Mouse (Mus musculus): ENCODE measurements around the gene Lrrc8c.

The Lrrc8c gene

DNA sequence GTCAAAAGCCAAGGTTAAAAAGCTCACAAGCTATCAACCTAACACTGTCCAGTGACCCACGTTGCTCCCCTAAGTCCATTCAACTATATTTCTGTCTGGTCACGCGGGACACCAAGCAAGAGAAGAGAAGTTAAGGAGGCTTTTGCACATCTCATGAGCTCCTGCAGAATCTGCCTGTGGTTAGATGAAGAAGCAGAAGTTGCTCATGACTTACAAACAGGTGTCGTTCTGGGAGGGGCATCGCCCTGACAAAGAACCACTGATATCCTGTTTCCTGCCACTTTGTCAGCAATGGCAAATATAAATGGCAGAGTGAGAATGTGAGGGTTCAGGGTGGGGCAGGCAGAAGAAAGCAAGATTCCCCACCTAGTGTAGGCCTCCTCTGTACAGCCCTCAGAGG, 123.3 kb downstream of the Lrrc8c start:
- DNase-seq: no peak

DNA sequence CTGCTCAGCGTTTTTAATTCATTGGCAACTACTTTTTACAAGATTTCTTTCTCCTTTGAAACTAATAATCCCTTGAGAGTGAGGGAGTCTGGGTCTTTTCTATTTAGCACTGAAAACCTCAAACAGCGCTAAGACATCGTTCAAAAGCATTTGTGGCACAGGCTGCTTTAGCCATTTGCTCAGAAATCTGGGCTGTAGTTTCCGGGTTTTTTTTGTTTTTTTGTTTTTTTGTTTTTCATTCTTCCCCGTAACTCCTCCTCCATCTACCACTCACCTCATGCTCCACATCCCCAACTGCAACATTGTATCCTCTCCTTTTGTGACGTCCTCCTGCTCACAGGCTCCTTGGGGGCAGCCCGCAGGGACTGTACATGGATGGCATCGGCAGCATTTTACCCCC, 124.1 kb downstream of the Lrrc8c start:
- DNase-seq: no peak

DNA sequence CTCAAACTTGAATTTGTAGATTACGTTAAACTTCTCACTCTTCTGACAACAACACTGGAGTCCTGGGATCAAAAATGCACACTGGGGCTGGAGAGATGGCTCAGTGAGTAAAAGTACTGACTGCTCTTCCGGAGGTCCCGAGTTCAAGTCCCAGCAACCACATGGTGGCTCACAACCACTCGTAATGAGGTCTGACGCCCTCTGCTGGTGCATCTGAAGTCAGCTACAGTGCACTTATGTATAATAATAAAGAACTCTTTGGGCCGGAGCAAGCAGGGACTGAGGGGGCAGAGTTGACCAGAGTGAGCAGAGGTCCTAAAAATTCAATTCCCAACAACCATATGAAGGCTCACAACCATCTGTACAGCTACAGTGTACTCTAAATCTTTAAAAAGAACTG, 125.0 kb downstream of the Lrrc8c start:
- DNase-seq: no peak

DNA sequence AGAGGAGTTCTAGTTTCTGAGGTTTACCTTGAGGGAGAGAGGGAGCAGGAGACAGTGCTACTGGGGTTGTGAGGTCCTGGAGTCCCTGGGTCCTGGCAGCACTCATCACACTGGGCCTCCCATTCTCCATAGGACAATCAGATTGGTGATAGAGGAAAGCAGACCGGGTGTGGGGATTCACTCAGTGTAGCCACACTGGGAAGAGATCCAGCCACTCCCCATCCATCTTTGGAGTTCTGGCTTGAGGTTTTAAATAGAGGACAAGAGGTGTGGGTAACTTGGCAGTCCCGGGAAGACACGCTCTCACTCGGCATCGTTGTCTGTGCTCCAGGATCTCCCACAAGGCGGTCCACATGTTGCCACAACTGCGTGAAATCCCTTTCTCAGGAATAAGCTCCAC, 127.9 kb downstream of the Lrrc8c start:
- no peak for DNase-seq

DNA sequence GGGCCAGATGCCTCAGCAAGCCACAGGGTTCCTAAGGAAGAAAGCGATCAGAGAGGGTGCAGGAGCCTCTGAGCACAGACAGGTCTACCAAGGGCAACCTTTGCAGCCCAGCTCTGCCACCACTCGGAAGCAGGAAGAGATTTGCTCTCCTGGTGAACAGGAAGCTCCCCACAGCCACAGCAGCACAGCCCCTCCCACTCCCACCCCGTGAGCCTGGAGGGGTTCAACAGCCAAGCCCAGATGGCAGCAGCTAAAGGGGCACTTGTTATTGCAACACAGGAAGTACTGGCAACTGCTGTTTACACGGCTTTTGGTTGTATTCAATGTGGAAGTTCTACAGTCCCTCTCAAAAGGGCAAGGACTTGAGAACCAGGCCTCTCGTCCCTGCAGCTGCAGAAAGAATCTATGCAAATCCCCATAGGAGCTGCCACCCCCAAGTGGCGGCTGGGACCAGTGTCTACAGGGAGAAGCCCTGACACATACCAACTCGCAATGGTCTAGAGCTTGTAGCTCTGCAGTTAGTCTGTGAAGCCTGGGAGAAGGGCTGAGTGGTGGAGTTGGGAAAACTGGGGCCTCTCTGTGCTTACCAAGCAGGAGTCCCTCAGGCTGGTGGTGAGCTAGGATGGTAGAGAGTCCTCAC, 129.6 kb downstream of the Lrrc8c start:
- DNase-seq: no peak

DNA sequence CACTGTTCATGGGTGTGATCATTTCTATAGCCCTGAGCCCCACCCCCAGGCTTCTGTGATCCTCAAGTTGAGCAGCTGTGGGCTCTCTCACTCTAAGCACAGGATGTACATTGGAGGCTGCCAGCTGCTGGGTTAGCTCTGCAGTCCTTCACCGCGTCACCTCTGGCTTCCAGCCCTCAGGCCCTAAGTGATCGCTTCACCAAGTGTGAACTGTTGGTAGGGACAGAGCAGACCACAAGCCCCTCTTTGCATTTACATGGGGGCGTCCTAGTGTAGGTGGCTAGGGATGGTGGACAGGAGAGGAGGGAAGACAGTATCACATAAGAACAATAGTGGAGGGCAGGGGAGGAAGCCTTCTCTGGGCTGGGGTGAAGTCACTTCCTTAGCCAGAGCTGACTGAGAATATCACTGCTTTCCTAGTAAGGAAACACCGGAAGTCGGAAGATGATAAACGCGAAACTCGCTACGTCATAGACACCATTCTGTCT, 130.4 kb downstream of the Lrrc8c start:
- no peak for DNase-seq

DNA sequence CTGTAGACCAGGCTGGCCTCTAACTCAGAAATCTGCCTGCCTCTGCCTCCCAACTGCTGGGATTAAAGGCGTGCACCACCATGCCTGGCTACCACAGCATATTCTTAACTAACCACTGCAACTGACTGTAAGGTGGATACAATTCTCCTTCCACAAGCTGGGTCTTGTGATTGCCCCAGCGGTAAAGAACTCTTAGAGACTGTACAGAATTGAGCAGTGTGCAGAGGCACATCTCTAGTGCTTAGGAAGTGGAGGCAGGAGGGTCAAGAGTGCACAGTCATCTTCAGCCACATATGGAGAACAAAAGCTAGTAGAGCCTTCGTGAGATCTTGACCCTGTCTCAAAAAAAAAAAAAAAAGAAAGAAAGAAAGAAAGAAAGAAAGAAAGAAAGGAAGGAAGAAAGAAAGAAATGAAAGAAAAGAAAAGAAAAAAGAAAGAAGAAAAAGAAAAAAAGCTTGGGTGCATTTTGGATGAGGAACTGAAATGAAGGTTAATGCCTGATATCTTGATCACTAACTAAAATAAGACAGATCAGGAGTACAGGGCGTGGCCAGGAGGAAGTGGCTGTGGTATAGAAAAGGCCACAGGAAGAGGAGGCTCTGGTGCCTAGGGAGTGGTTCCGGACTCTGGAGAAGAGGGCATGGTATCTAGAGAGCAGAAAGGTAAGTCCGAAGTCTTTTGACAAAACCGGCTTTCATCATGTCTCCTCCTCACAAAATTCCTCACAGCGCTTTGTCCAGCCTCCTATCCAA, 131.7 kb downstream of the Lrrc8c start:
- no peak for DNase-seq

DNA sequence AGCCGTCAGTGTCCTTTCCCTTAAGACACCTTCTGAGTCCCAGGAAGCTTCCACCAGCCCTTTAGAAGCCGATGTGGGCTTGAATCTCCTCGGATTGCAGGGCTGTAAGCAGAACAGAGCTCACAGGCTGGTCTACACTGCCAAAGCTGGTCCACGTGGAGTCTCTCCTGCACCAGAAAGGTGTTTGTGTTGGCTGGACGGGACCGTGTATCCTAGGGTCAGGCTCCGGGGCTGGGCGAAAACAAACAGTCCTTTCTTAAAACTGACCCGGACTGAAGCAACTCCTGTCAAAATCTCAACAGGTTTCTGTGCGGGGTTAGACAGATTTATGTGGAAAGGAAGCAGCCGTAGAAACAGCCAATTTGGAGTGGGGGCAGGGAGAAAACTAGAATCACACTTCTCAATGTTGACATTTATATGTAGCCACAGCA, 132.4 kb downstream of the Lrrc8c start:
- DNase-seq: no peak

DNA sequence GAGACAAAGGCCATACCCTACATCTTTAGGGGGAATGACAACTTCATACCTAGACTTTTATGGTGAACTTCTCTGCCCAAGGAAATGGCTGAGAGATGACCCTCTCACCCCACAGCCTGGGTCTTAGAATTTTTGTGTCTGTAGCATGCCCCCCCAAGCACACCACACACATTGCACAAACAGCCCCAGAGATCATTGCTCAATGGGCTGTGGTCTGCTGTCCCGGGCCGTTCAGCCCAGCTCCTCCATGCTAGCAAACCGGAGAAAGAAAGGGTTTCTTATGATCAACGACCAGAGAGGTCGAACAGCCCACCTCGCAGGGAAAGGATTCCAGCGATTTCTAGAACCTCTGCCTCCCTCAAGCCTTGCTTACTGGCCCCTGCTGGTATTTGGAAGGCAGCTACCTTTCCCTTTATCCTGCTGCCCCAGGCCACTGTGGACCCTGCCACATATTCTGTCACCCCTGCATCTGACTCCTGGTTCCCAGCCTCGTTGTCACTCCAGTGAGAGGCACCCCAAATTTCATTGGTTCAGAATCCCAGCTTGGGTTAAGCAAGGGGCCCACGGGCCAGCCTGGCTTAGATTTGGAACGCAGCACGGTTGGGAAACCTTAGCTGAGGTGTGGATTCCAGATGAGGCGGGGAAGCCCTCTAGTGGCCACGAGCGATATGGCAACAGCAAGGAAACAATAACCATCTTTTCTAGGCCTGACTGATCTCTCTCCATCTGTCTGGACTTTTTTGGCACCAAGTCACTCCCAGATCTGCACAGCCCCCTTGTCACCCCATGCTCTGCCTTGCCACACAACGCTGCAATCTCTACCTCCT, 135.3 kb downstream of the Lrrc8c start:
- peak; percentile 79 to 87 for DNase-seq

DNA sequence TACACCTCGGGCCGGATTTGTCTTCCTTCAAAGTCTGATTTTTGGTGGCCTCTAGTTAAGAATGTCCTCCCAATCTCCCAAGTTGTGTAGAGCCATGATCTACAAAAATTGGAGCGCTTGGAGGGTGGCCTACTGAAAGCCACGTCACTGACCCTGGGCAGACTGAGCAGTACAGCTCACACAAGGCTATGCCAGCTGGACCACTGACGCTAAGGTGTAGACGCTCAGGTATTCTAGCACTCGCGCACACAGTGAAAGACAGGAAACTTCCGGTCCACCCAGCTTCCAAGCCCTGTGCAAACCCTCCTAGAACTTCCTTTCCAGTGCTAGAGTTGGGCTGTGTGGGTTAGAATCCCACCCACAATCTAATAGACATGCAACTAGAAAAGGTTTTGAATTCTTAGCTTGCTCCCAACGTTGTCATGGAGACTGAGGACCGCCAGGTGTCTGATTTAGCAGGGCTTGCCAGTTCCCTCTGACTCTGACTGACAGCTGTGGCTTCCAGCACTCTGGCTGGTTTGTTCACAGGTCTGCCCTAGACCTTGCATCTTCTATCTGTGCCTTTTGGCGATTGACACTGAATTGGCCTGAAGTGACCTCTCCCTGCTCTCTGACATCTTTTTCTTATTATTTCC, 136.0 kb downstream of the Lrrc8c start:
- no peak for DNase-seq

DNA sequence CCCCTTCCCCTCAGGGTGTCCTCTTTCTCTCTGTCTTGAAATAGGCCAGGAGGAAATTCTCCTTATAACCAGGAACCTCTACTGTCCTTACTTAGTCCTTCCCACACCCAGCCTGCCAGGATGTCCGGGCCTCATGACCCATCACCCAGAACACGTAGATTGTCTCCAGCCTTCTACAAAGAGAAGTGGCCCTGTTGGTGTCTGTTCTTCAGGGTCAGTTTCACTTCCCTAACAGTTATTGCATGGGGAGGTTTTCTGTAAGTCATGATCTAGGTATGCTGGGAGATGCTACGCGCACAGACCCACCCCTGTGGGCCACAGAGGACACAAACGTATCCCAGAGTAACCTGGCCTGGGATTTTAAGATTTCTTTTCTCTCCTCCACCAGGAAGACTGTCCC, 142.7 kb downstream of the Lrrc8c start:
- DNase-seq: no peak
